Mouse (Mus musculus) spleen, adult 2 months (tissue): ENCODE measurements around the gene Lgals4. TPM values are rescaled to one million over a fixed set of nuclear protein-coding genes. Genes with fewer than 3 reads are reported as not detected.
A peak's percentile ranks its signal among the peaks of the same experiment; 100 is the strongest.

ENCODE experiments used
- DNase-seq, 2 experiments: peaks; one replicate each; pipeline versions ENCODE4 v3.0.0 to v3.0.0-alpha.2; 2012 to 2021; ENCODE audit warnings: low spot score in 2 of 2, low read depth in 1 of 2
- H3K27ac ChIP-seq: fragments of 200-500 bp; 2 replicates; pipeline ENCODE4 v1.5.1; 2012; ENCODE audit warnings: low read length, inconsistent platforms; ENCODE audit not compliant: insufficient read depth
- H3K27me3 ChIP-seq: fragments of 200-500 bp; 2 replicates; pipeline ENCODE4 v1.6.1; 2012; ENCODE audit warnings: mild to moderate bottlenecking, moderate library complexity, low read length, inconsistent platforms; ENCODE audit not compliant: control insufficient read depth, insufficient read depth
- H3K36me3 ChIP-seq: fragments of 200-500 bp; 2 replicates; pipeline ENCODE4 v1.6.1; 2012; ENCODE audit warnings: mild to moderate bottlenecking, low read length, inconsistent platforms; ENCODE audit not compliant: control insufficient read depth, insufficient read depth
- H3K4me1 ChIP-seq: fragments of 200-500 bp; 2 replicates; pipeline ENCODE4 v1.6.1; 2011; ENCODE audit warnings: inconsistent platforms; ENCODE audit not compliant: control insufficient read depth, insufficient read depth, insufficient read length
- H3K4me3 ChIP-seq: fragments of 200-500 bp; 2 replicates; pipeline ENCODE4 v1.5.1; 2011; ENCODE audit warnings: mild to moderate bottlenecking, inconsistent platforms; ENCODE audit not compliant: insufficient read depth, insufficient read length; ENCODE audit errors: extremely low read depth
- CTCF ChIP-seq: fragments of 200-500 bp; IDR thresholded peaks from 2 replicates; pipeline ENCODE4 v1.5.1; 2011; ENCODE audit warnings: mild to moderate bottlenecking, inconsistent platforms; ENCODE audit not compliant: insufficient read depth, insufficient read length, insufficient replicate concordance; ENCODE audit errors: extremely low read depth
- POLR2A ChIP-seq: fragments of 200-500 bp; IDR thresholded peaks from 2 replicates; pipeline ENCODE4 v1.6.1; 2011; ENCODE audit warnings: low read depth, low read length, inconsistent platforms
- WGBS: fragments of 180-500 bp; shearing (Covaris S2); methylation state at CpG from one replicate; pipeline ENCODE4 v1.1.7; 2018; 5-methylcytosine and 5-hydroxymethylcytosine counted together
- polyA plus RNA-seq: library from polyadenylated mRNA; depleted of rRNA; stranded (reverse); fragments of >200 nt; gene quantifications from 2 replicates; pipeline ENCODE4 v1.2.3, GENCODE M21; 2012; rRNA removed

Gene Lgals4
- polyA plus RNA-seq: 11.6 and 13.3 TPM in 2 replicates

DNA sequence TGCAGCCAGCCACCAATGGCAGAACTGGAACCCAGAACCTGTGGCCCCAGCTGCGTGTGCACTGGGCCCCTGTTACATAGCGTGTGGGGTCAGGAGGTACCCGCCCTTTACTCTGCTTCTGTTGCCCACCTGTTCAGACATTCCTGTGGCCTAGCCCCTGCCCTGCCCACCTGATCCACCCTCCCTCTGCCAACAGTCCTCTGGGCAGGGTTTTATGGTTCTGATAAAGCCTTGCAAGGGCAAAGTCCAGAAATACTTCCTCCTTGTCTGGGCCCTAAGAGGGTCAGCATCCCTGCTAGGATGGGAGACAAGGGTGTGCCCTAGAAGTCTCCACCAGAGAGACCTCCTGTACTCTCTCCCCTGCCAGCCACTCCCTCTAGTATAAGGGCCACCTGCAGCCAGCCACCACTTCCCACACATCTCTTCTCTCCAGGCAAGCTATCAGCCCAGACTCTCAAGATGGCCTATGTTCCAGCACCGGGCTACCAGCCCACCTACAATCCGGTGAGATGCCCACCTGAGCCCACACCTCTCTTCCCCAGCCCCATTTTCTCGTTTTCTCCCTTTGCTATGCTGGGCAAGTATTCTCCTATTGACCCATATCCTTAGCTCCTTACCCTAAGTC is at the start of gene Lgals4:
Gene Lgals4, plus strand, starts transcription at position 132 of the 625 bp plus-strand sequence.
- Histone ChIP-seq H3K27ac (no peak within 1 kb of the TSS), H3K36me3 (peaks cover 15% of the 10 kb centered on the region), H3K27me3 (no peaks in the 10 kb centered on the region), H3K4me1 (peaks cover 8% of the 10 kb centered on the region; the same call in 1 of the 2 replicates), H3K4me3 (no peak within 1 kb of the TSS)
- TF ChIP-seq POLR2A: no peak
- TF ChIP-seq CTCF: no peak
- DNase-seq: no peak
- WGBS: 83% methylated on average over 6 of the region's 6 CpGs

DNA sequence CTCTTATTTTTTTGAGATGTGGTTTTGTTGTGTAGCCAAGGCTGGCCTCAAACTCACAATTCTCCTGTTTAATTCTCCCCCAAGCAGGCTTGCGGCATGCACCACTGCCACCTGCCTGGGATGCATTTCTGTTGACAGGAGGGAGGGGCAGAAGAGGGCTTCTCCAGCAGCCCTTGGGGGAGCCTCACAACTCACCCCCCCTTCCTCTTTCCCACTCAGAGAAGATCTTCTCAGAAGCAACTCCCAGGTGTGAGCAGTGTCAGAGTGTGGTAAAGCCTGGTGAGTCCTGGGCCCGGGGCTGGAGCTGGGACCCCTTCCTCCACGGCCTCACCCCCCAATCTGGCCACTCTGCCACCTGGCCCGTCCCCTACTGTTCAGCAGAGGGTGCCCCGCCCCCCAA is 48.5 kb upstream of the Lgals4 start:
- Histone ChIP-seq H3K36me3 (no peaks in the 10 kb centered on the region), H3K27ac (no peak overlapping the region), H3K27me3 (no peaks in the 10 kb centered on the region), H3K4me1 (peaks cover 50% of the 10 kb centered on the region), H3K4me3 (no peak overlapping the region)
- DNase-seq: no peak
- TF ChIP-seq POLR2A (no peak), CTCF (no peak)
- 59% methylated on average over 5 of the region's 5 CpGs for WGBS

GRCm38 (mm10) chr7:28787884-28788283 is 45.8 kb upstream of the Lgals4 start:
- no peak for TF ChIP-seq POLR2A
- no peak for TF ChIP-seq CTCF
- Histone ChIP-seq H3K36me3 (no peaks in the 10 kb centered on the region), H3K4me3 (no peak overlapping the region; the same call in 1 of the 2 replicates), H3K4me1 (peaks cover 51% of the 10 kb centered on the region), H3K27me3 (no peaks in the 10 kb centered on the region), H3K27ac (peak overlapping the region; percentile 88)
- peak in 1 of 2 experiments; percentile 48 for DNase-seq
- WGBS: 61% methylated on average over 9 of the region's 9 CpGs

- Histone ChIP-seq H3K36me3 (no peaks in the 10 kb centered on the region), H3K27ac (peak within 1 kb of the TSS; percentile 88), H3K4me1 (peaks cover 51% of the 10 kb centered on the region), H3K4me3 (peak within 1 kb of the TSS; percentile 55), H3K27me3 (no peaks in the 10 kb centered on the region)
- 10% methylated on average over 5 of the region's 5 CpGs for WGBS
- DNase-seq: peak; percentile 72 to 92
- TF ChIP-seq CTCF (no peak), POLR2A (peak; percentile 44; the same call in 1 of the 2 replicates)
Measured at GRCm38 (mm10) chr7:28788307-28789195, 45.1 kb upstream of the Lgals4 start, which contains the start of gene Rinl. Gene Rinl, plus strand, starts transcription at chr7:28788969.

GRCm38 (mm10) chr7:28789235-28789634 is 44.4 kb upstream of the Lgals4 start:
- TF ChIP-seq POLR2A (no peak), CTCF (no peak)
- Histone ChIP-seq H3K36me3 (no peaks in the 10 kb centered on the region), H3K27me3 (no peaks in the 10 kb centered on the region), H3K4me1 (peaks cover 51% of the 10 kb centered on the region), H3K4me3 (peak overlapping the region; percentile 55), H3K27ac (peak overlapping the region; percentile 88)
- no peak for DNase-seq
- WGBS: 55% methylated on average over 3 of the region's 3 CpGs

DNA sequence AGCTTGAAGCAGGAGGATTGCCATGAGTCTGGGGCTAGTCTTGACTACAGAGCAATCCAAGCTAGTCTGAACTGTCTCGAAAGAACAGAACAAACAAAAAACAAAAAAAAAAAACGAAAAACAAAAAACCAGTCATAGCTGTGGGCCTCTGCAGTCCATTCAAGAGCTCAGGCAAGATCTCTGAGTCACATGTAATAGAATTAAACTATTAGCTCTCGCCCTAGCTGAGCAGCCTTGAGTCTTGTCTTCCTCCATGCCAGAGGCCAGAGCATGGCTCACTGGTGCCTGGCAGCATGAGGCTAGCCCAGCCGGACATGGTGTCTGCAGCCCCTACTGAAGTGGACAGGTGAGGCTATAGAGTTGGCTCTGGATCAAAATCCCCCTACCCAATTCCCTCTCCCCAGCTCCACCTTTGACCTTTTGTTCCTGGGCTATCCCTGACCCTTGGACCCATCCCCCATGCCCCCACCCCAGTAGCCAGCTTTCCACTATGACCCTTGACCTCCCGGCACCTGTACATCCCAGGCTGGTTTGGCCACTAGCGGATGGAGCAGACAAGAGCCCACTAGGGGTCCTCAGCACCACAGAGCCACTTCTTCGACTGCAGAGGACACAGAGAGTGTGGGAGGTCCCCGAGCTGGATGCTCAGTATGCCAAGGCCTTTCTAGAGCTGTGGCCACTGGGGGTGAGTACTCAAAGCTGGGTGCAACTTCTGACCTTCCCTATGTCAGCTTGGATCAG is 43.4 kb upstream of the Lgals4 start:
- 78% methylated on average over 8 of the region's 8 CpGs for WGBS
- TF ChIP-seq POLR2A (no peak), CTCF (no peak)

More for the DNA sequence above, 43.4 kb upstream of the Lgals4 start:
- Histone ChIP-seq H3K4me1 (peaks cover 47% of the 10 kb centered on the region), H3K27me3 (no peaks in the 10 kb centered on the region), H3K4me3 (no peak overlapping the region), H3K27ac (peak overlapping the region; percentile 88), H3K36me3 (no peaks in the 10 kb centered on the region)
- no peak for DNase-seq
